8 mouse cellular contexts compared by ENCODE assay signal in genomic region chr17:32788576-32788975, GRCm38 (mm10). TPM values are rescaled to one million over a fixed set of nuclear protein-coding genes. Genes with fewer than 3 reads are reported as not detected.
DNase-seq lines count a peak whose midpoint lies in the region; ATAC-seq lines count a peak whose summit lies in the region.

No protein-coding gene starts in this region.

- 8% methylated on average over 9 of the region's 9 CpGs for WGBS in kidney, embryonic 16.5 days
- WGBS in hindbrain, embryonic 15.5 days: 12% methylated on average over 9 of the region's 9 CpGs
- 10% methylated on average over 9 of the region's 9 CpGs for WGBS in midbrain, embryonic 15.5 days

- no peak for DNase-seq in kidney, adult 9 months
- peak; percentile 29 for DNase-seq in embryo, embryonic 11 days
- DNase-seq in adrenal gland, postnatal 14 days: no peak
- no peak for DNase-seq in right cerebral cortex, adult 2 months (ENCODE audit: low spot score in 2 of 2)
- DNase-seq in adrenal gland, adult 2 months: no peak

- peak overlapping the region; percentile 69 for H3K4me2 ChIP-seq in kidney, embryonic 16.5 days (replicated peaks; ENCODE audit: low read depth, low read length)
- peak overlapping the region; percentile 72 for H3K4me2 ChIP-seq in hindbrain, embryonic 15.5 days
- H3K4me2 ChIP-seq in midbrain, embryonic 15.5 days: peak overlapping the region; percentile 61

- peaks cover 25% of the 10 kb centered on the region for H3K4me1 ChIP-seq in kidney, embryonic 16.5 days (ENCODE audit: insufficient read depth, low read length)
- peaks cover 28% of the 10 kb centered on the region for H3K4me1 ChIP-seq in hindbrain, embryonic 15.5 days (replicated peaks)
- peaks cover 28% of the 10 kb centered on the region for H3K4me1 ChIP-seq in midbrain, embryonic 15.5 days

- ATAC-seq in kidney, embryonic 16.5 days (ENCODE audit: low FRiP score, low TSS enrichment): no peak
- ATAC-seq in hindbrain, embryonic 15.5 days (ENCODE audit: low FRiP score, low read depth): no peak
- ATAC-seq in midbrain, embryonic 15.5 days (replicated peaks): peak; percentile 9; the same call in 1 of the 2 replicates

- H3K27me3 ChIP-seq in kidney, embryonic 16.5 days (ENCODE audit: insufficient read depth, low read length): no peaks in the 10 kb centered on the region
- H3K27me3 ChIP-seq in hindbrain, embryonic 15.5 days: no peaks in the 10 kb centered on the region
- no peaks in the 10 kb centered on the region for H3K27me3 ChIP-seq in midbrain, embryonic 15.5 days (replicated peaks)

- H3K9me3 ChIP-seq in kidney, embryonic 16.5 days (ENCODE audit: low read length): no peaks in the 10 kb centered on the region
- no peaks in the 10 kb centered on the region for H3K9me3 ChIP-seq in hindbrain, embryonic 15.5 days
- no peaks in the 10 kb centered on the region for H3K9me3 ChIP-seq in midbrain, embryonic 15.5 days

- H3K9ac ChIP-seq in kidney, embryonic 16.5 days (replicated peaks; ENCODE audit: low read length): peak overlapping the region; percentile 96
- H3K9ac ChIP-seq in hindbrain, embryonic 15.5 days: peak overlapping the region; percentile 14; the same call in 1 of the 2 replicates
- no peak overlapping the region; the same call in 1 of the 2 replicates for H3K9ac ChIP-seq in midbrain, embryonic 15.5 days

- peak overlapping the region; percentile 89 for H3K4me3 ChIP-seq in kidney, embryonic 16.5 days (ENCODE audit: low read length)
- H3K4me3 ChIP-seq in hindbrain, embryonic 15.5 days: peak overlapping the region; percentile 97
- H3K4me3 ChIP-seq in midbrain, embryonic 15.5 days: peak overlapping the region; percentile 98

- peak overlapping the region; percentile 97; the same call in 1 of the 2 replicates for H3K27ac ChIP-seq in kidney, embryonic 16.5 days (ENCODE audit: low read length)
- peak overlapping the region; percentile 3; the same call in 1 of the 2 replicates for H3K27ac ChIP-seq in hindbrain, embryonic 15.5 days (replicated peaks)
- H3K27ac ChIP-seq in midbrain, embryonic 15.5 days: peak overlapping the region; percentile 29; the same call in 1 of the 2 replicates

- H3K36me3 ChIP-seq in kidney, embryonic 16.5 days (ENCODE audit: insufficient read depth, low read length): peaks cover 14% of the 10 kb centered on the region
- H3K36me3 ChIP-seq in hindbrain, embryonic 15.5 days: peaks cover 20% of the 10 kb centered on the region
- peaks cover 10% of the 10 kb centered on the region; the same call in 1 of the 2 replicates for H3K36me3 ChIP-seq in midbrain, embryonic 15.5 days (replicated peaks)

RNA-seq across cellular contexts. Expression of gene Zfp871, which starts 0.5 kb away (rescaled TPM):
- 34.9 and 43.0 TPM in 2 replicates for polyA plus RNA-seq in kidney, embryonic 16.5 days (2015; fragmentation: Nextera tagmentation; extraction: Ambion mirVana)
- 35.7 and 36.2 TPM in 2 replicates for polyA plus RNA-seq in hindbrain, embryonic 15.5 days (2015; fragmentation: Nextera tagmentation; extraction: Ambion mirVana)
- polyA plus RNA-seq in midbrain, embryonic 15.5 days (2015; fragmentation: Nextera tagmentation; extraction: Ambion mirVana): 48.1 and 48.6 TPM in 2 replicates
- 42.6 and 44.5 TPM in 2 replicates for total RNA-seq in adrenal gland, postnatal 14 days (2021)
- 10 to 100 TPM; 41.3 to 45.9 TPM for total RNA-seq in adrenal gland, adult 2 months (2021)
- polyA plus RNA-seq in adrenal gland, adult 2 months (2012; rRNA removed): 3.8 and 4.8 TPM in 2 replicates

RNA-seq across cellular contexts. Expression of gene Zfp811, which starts 21.2 kb away (rescaled TPM):
- 2.7 and 3.3 TPM in 2 replicates for polyA plus RNA-seq in kidney, embryonic 16.5 days (2015; fragmentation: Nextera tagmentation; extraction: Ambion mirVana)
- polyA plus RNA-seq in hindbrain, embryonic 15.5 days (2015; fragmentation: Nextera tagmentation; extraction: Ambion mirVana): 47.0 and 50.7 TPM in 2 replicates
- polyA plus RNA-seq in midbrain, embryonic 15.5 days (2015; fragmentation: Nextera tagmentation; extraction: Ambion mirVana): 69.5 and 73.5 TPM in 2 replicates
- 0.44 and 0.75 TPM in 2 replicates for total RNA-seq in adrenal gland, postnatal 14 days (2021)
- total RNA-seq in adrenal gland, adult 2 months (2021): under 1 TPM; 0.43 to 0.69 TPM
- polyA plus RNA-seq in adrenal gland, adult 2 months (2012; rRNA removed): 0.02 TPM in 1 of 2 replicates, not detected in the other

RNA-seq across cellular contexts. Expression of gene Zfp799, which starts 41.5 kb away (rescaled TPM):
- polyA plus RNA-seq in kidney, embryonic 16.5 days (2015; fragmentation: Nextera tagmentation; extraction: Ambion mirVana): 15.6 and 16.3 TPM in 2 replicates
- polyA plus RNA-seq in hindbrain, embryonic 15.5 days (2015; fragmentation: Nextera tagmentation; extraction: Ambion mirVana): 17.9 and 18.4 TPM in 2 replicates
- polyA plus RNA-seq in midbrain, embryonic 15.5 days (2015; fragmentation: Nextera tagmentation; extraction: Ambion mirVana): 19.2 and 22.2 TPM in 2 replicates
- total RNA-seq in adrenal gland, postnatal 14 days (2021): 9.1 and 12.7 TPM in 2 replicates
- total RNA-seq in adrenal gland, adult 2 months (2021): 10 to 100 TPM in 1 of 2 experiments, 1 to 10 TPM in 1; 8.9 to 13.5 TPM
- polyA plus RNA-seq in adrenal gland, adult 2 months (2012; rRNA removed): 1.6 and 3.9 TPM in 2 replicates

Comparison
In these comparisons a context has a peak if more than half of its experiments do, and no peak if none do; other contexts are left out.
1. H3K27ac ChIP-seq: peak in every context shown above with its lines; median percentile 97 in kidney, embryonic 16.5 days; 29 in midbrain, embryonic 15.5 days; 3 in hindbrain, embryonic 15.5 days.
2. RNA of gene Zfp811, which starts 21.2 kb away (polyA plus RNA-seq): 69.5 to 73.5 TPM in midbrain, embryonic 15.5 days and 47.0 to 50.7 TPM in hindbrain, embryonic 15.5 days; 2.7 to 3.3 TPM in kidney, embryonic 16.5 days and 0.02 TPM in adrenal gland, adult 2 months; every median in the first group is over 10 times any median in the second.
3. Peak in every context shown above with its lines, with median percentiles within 50 percentile points of each other: H3K4me2 ChIP-seq and H3K4me3 ChIP-seq.